Mouse (Mus musculus) R1 (cell line): ENCODE results near the gene Slu7.
A peak's percentile ranks its signal among the peaks of the same experiment; 100 is the strongest.

Source experiments
- DNase-seq: peaks from one replicate; pipeline ENCODE4 v3.0.0-alpha.2; 2018; ENCODE audit warnings: low read depth, low spot score

Gene Slu7

DNA sequence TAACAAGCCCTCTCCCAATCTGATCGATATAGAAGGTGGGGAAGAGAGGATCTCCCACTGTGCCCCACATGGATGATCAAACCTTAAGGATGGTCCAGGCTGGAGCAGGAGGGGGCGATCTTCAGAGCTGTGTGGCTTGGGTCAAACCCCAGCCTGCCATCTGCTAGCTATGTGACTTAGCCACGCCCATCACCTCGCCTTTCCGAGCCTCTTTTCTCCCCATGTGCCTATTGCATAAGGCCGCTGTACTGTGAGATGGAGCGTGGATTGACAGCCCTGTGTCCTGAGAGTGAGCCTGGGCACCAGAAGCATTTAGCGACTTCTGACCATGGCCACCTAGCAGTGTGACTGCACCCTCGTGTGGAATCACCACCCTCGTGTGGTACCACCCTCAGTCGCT lies 51.1 kb downstream of the Slu7 start:
- DNase-seq: no peak

DNA sequence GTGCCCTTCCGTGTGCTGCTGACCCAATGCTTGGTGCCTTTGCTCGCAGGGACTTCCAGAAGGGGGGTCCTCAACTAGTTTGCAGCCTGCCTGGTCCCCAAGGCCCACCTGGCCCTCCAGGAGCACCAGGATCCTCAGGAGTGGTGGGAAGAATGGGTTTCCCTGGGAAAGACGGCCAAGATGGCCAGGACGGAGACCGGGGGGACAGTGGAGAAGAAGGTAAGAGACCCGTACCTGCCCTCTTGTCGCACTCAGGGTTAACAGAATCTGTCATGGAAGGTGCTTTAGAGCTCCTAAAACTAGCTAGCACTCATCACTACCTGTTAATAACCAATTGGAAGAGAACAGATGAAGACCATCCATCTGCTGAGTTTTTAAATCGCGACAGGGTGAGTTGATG lies 52.3 kb downstream of the Slu7 start:
- DNase-seq: no peak

DNA sequence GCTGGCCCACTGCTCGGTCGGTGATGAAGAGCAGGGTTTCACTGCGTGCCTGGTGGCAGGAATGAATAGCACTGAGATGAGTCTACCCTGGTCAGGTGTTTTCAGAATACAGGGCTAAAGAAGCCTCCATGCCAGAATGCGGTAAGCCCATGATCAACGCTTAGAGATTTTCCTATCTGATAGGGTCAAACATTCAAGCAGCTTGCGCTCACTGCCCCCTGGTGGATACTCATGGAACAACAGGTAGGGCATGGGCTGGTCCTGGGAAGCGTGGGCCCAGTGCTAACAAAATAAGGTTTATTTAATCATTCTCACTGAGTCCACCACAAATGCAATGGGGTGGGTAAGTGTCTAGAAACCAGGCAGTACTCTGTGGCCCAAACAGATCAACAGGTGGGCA lies 59.1 kb downstream of the Slu7 start:
- DNase-seq: peak; percentile 64

DNA sequence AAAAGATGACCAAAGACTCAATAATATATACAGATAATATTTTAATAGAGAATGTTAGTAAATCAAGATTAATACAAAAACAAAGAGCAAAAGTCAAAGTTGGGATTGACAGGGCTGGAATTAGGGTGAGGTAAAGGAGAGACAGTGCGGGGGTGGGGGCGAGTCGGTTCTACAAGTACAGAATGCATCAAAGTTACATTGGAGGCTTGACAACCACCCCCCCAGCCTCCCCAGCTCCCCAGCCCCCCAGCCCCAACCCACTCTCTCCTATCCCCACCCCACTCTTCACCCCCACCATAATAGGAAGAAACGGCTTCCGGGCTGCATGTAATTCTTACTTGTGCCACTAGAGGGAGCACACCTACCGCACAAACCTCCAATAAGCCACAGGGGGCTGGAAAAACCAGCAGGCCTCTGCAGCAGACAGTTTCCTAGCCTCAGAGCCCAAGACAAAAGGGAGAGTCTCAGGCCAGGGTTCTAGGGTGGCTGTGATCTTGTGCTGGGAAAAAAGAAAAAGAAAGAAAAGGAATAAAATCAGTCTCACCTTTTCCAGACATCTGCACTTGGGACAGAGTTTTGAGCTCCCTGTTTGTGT lies 60.4 kb downstream of the Slu7 start:
- peak; percentile 82 for DNase-seq

DNA sequence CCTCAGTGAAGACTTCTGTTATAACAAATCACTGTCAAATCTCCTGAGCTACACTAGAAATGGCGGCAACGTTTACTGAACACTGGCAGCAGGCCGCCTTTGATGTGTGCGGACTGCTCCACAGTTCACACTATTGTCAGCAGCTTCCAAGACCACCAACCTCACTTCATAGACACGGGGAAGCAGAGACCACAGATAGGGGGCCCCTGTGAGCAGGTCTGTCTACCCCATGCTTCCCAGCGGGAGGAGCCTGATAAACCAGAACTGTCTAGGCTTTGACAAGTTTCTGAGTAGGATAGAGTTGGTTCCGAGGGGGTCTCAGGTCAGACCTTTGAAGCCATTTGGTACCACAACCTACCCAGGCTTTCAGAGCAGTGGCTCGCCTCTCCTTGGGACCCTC lies 61.5 kb downstream of the Slu7 start:
- DNase-seq: peak; percentile 44

DNA sequence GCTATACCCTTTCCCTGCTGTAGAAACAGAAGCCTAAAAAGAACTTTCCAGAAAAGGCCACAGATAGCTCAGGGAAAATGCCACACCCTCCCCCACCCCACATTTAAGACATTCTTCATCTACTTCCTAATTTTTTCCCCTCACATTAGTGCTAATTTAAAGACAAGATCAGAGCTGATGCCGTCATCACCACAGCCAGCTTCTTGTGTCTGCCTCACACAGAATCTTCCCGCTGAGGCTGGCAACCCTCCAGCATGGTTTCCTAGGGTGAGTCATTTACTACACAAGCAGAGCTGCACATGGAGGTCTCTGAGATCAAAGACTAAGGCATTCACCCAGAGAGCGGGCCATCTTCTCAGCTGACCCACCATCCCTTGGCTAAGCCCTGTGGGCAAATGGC lies 62.0 kb downstream of the Slu7 start:
- DNase-seq: no peak
